Mouse (Mus musculus): ENCODE measurements around the gene Pbp2. TPM values are rescaled to one million over a fixed set of nuclear protein-coding genes. Genes with fewer than 3 reads are reported as not detected.

Gene Pbp2
- polyA plus RNA-seq, 1 experiment from 2014 or later, result not detected

- ATAC-seq (replicated peaks; ENCODE audit: low FRiP score), result peak; percentile 74
- no peaks in the 10 kb centered on the region for H3K9me3 ChIP-seq (ENCODE audit: control insufficient read depth, low read length)
- H3K4me2 ChIP-seq (ENCODE audit: low read depth, low read length, severe bottlenecking), result peak overlapping the region; percentile 18; the same call in 1 of the 2 replicates
- no peaks in the 10 kb centered on the region for H3K36me3 ChIP-seq (ENCODE audit: control insufficient read depth, insufficient read depth, low read length)
- no peaks in the 10 kb centered on the region for H3K27me3 ChIP-seq (ENCODE audit: control insufficient read depth, insufficient read depth, low read length)
- 24% methylated on average over 10 of the region's 10 CpGs for WGBS
- peak; percentile 72 for DNase-seq (ENCODE audit: low spot score)
- H3K9ac ChIP-seq (ENCODE audit: low read length), result no peak overlapping the region
- no peaks in the 10 kb centered on the region; the same call in 1 of the 2 replicates for H3K4me1 ChIP-seq (replicated peaks; ENCODE audit: control insufficient read depth, insufficient read depth, low read length)
- H3K4me3 ChIP-seq (ENCODE audit: low read depth, low read length), result no peak overlapping the region
- H3K27ac ChIP-seq (ENCODE audit: low read depth, low read length), result no peak overlapping the region
Observed at GRCm38 (mm10) chr6:135332737-135333281, 22.6 kb upstream of the Pbp2 start.

- Histone ChIP-seq H3K4me3 (ENCODE audit: low read depth, low read length) (no peak overlapping the region), H3K36me3 (ENCODE audit: control insufficient read depth, insufficient read depth, low read length) (no peaks in the 10 kb centered on the region), H3K9me3 (ENCODE audit: control insufficient read depth, low read length) (no peaks in the 10 kb centered on the region), H3K27me3 (ENCODE audit: control insufficient read depth, insufficient read depth, low read length) (no peaks in the 10 kb centered on the region), H3K9ac (ENCODE audit: low read length) (no peak overlapping the region), H3K4me2 (ENCODE audit: low read depth, low read length, severe bottlenecking) (no peak overlapping the region), H3K27ac (ENCODE audit: low read depth, low read length) (no peak overlapping the region), H3K4me1 (replicated peaks; ENCODE audit: control insufficient read depth, insufficient read depth, low read length) (no peaks in the 10 kb centered on the region; the same call in 1 of the 2 replicates)
- ATAC-seq (replicated peaks; ENCODE audit: low FRiP score), result no peak; the same call in 1 of the 2 replicates
- no peak for DNase-seq (ENCODE audit: low spot score)
- WGBS, result 89% methylated on average over 4 of the region's 4 CpGs
Observed at GRCm38 (mm10) chr6:135331916-135332315, 21.7 kb upstream of the Pbp2 start.

DNA sequence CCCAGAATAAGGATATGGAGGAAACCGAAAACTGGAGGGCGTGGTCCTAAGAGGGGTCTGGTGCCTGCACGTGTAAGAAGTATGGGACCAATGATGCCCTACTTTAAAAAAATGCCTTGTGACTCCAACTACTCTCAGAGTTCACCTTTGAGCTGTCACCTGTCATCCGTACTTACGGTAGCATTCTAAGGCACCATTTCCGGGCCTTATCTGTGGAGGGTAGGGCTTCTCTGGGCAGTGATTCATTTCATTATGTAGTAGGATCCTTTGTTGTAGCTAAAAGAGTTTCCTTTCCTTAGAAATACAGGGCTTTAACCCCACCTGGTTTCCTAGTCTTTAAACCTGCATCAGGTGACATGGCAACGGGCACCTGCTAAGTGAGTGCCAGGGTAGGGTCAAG, 16.6 kb upstream of the Pbp2 start:
- Histone ChIP-seq H3K27me3 (ENCODE audit: control insufficient read depth, insufficient read depth, low read length) (no peaks in the 10 kb centered on the region), H3K27ac (ENCODE audit: low read depth, low read length) (no peak overlapping the region), H3K4me2 (ENCODE audit: low read depth, low read length, severe bottlenecking) (no peak overlapping the region), H3K9me3 (ENCODE audit: control insufficient read depth, low read length) (no peaks in the 10 kb centered on the region), H3K4me1 (replicated peaks; ENCODE audit: control insufficient read depth, insufficient read depth, low read length) (no peaks in the 10 kb centered on the region), H3K36me3 (ENCODE audit: control insufficient read depth, insufficient read depth, low read length) (no peaks in the 10 kb centered on the region), H3K9ac (ENCODE audit: low read length) (no peak overlapping the region), H3K4me3 (ENCODE audit: low read depth, low read length) (no peak overlapping the region)
- no peak for DNase-seq (ENCODE audit: low spot score)
- ATAC-seq (replicated peaks; ENCODE audit: low FRiP score), result no peak
- 90% methylated on average over 7 of the region's 7 CpGs for WGBS

DNA sequence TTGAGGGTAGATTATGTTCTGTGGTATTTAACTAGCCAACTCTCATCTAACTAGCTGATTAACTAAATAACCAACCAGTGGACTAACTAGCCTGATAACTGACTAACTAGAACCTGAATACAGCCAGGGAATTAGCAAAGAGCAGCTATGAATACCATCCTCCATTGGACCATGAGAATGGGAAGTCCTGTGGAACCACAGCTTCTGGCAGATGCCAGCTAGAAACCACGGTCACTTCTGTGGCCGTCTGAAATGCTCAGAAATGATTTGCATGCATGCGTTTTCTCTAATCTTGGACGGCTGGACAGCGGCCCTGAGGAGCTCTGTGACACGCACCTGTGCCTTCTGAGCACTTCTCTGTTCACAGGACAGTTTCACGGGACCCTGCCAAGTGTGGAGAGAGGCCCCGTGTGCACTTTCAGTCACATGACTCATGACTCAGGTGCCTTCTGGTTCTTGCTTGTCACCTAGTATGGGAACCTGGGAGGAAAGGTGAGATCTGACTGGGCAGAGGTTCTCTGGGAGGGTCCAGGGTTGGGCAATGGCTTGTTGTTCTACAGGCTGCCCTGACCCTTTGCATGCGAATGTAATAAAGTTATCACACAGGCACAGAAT, 14.6 kb upstream of the Pbp2 start:
- no peaks in the 10 kb centered on the region for H3K27me3 ChIP-seq (ENCODE audit: control insufficient read depth, insufficient read depth, low read length)
- ATAC-seq (replicated peaks; ENCODE audit: low FRiP score) (no peak), DNase-seq (ENCODE audit: low spot score) (no peak)
- 89% methylated on average over 9 of the region's 9 CpGs for WGBS
- H3K27ac ChIP-seq (ENCODE audit: low read depth, low read length), result no peak overlapping the region
- no peaks in the 10 kb centered on the region for H3K36me3 ChIP-seq (ENCODE audit: control insufficient read depth, insufficient read depth, low read length)
- H3K4me1 ChIP-seq (replicated peaks; ENCODE audit: control insufficient read depth, insufficient read depth, low read length), result no peaks in the 10 kb centered on the region
- H3K4me3 ChIP-seq (ENCODE audit: low read depth, low read length), result no peak overlapping the region
- H3K9ac ChIP-seq (ENCODE audit: low read length), result no peak overlapping the region
- H3K9me3 ChIP-seq (ENCODE audit: control insufficient read depth, low read length), result no peaks in the 10 kb centered on the region
- no peak overlapping the region for H3K4me2 ChIP-seq (ENCODE audit: low read depth, low read length, severe bottlenecking)

- no peak overlapping the region for H3K9ac ChIP-seq (ENCODE audit: low read length)
- H3K4me1 ChIP-seq (replicated peaks; ENCODE audit: control insufficient read depth, insufficient read depth, low read length), result no peaks in the 10 kb centered on the region
- H3K27me3 ChIP-seq (ENCODE audit: control insufficient read depth, insufficient read depth, low read length), result no peaks in the 10 kb centered on the region
- DNase-seq (ENCODE audit: low spot score) (no peak), ATAC-seq (replicated peaks; ENCODE audit: low FRiP score) (no peak)
- H3K36me3 ChIP-seq (ENCODE audit: control insufficient read depth, insufficient read depth, low read length), result no peaks in the 10 kb centered on the region
- no peak overlapping the region for H3K4me3 ChIP-seq (ENCODE audit: low read depth, low read length)
- H3K9me3 ChIP-seq (ENCODE audit: control insufficient read depth, low read length), result no peaks in the 10 kb centered on the region
- H3K27ac ChIP-seq (ENCODE audit: low read depth, low read length), result no peak overlapping the region
- WGBS, result 76% methylated on average over 3 of the region's 3 CpGs
- no peak overlapping the region for H3K4me2 ChIP-seq (ENCODE audit: low read depth, low read length, severe bottlenecking)
Observed at GRCm38 (mm10) chr6:135324111-135324510, 13.9 kb upstream of the Pbp2 start.

DNA sequence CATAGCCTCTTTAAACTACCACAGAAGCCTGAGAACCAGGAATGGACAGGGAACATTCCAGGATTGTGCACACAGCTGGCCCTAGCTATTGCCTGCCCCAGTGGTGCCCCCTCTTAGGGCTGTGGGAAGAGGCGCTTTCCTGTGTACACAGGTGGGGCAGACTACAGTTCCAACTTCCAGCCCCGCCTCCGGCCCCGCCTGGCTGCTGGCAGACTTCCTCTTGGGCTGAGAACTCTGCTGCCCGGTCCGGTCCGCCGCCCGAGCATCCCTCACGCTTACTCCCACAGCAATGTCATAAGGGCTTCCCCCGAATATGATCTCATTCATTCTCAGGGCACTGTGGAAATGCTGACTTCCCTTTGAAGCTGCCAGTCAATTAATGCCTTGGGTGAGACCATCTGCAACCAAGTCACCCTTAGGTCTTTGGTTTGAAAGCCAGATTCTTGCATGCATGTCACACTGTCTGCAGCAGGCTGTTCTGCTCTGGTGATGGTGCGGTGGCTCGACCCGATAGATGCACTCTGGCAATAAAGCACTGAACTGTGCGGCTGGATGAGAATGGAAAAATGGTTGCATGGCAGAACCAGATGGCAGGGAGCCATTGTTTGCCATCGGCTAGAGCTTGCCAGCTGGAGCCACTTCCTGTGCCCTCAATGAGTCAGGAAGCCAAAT, 13.2 kb upstream of the Pbp2 start:
- H3K9ac ChIP-seq (ENCODE audit: low read length), result no peak overlapping the region
- H3K4me2 ChIP-seq (ENCODE audit: low read depth, low read length, severe bottlenecking), result no peak overlapping the region
- H3K27me3 ChIP-seq (ENCODE audit: control insufficient read depth, insufficient read depth, low read length), result no peaks in the 10 kb centered on the region
- ATAC-seq (replicated peaks; ENCODE audit: low FRiP score) (no peak), DNase-seq (ENCODE audit: low spot score) (no peak)
- H3K4me3 ChIP-seq (ENCODE audit: low read depth, low read length), result no peak overlapping the region
- H3K4me1 ChIP-seq (replicated peaks; ENCODE audit: control insufficient read depth, insufficient read depth, low read length), result no peaks in the 10 kb centered on the region
- 60% methylated on average over 16 of the region's 16 CpGs for WGBS
- no peaks in the 10 kb centered on the region for H3K36me3 ChIP-seq (ENCODE audit: control insufficient read depth, insufficient read depth, low read length)
- H3K27ac ChIP-seq (ENCODE audit: low read depth, low read length), result no peak overlapping the region
- H3K9me3 ChIP-seq (ENCODE audit: control insufficient read depth, low read length), result no peaks in the 10 kb centered on the region

- no peak for ATAC-seq (replicated peaks; ENCODE audit: low FRiP score)
- Histone ChIP-seq H3K4me1 (replicated peaks; ENCODE audit: control insufficient read depth, insufficient read depth, low read length) (no peaks in the 10 kb centered on the region), H3K9ac (ENCODE audit: low read length) (no peak overlapping the region), H3K4me3 (ENCODE audit: low read depth, low read length) (no peak overlapping the region), H3K4me2 (ENCODE audit: low read depth, low read length, severe bottlenecking) (no peak overlapping the region), H3K36me3 (ENCODE audit: control insufficient read depth, insufficient read depth, low read length) (no peaks in the 10 kb centered on the region), H3K27ac (ENCODE audit: low read depth, low read length) (no peak overlapping the region), H3K27me3 (ENCODE audit: control insufficient read depth, insufficient read depth, low read length) (no peaks in the 10 kb centered on the region), H3K9me3 (ENCODE audit: control insufficient read depth, low read length) (no peaks in the 10 kb centered on the region)
- no peak for DNase-seq (ENCODE audit: low spot score)
- WGBS, result 74% methylated on average over 7 of the region's 7 CpGs
Observed at GRCm38 (mm10) chr6:135322749-135323148, 12.5 kb upstream of the Pbp2 start.

GRCm38 (mm10) chr6:135319431-135319933, 9.3 kb upstream of the Pbp2 start:
- Histone ChIP-seq H3K27me3 (ENCODE audit: control insufficient read depth, insufficient read depth, low read length) (no peaks in the 10 kb centered on the region), H3K4me3 (ENCODE audit: low read depth, low read length) (no peak overlapping the region), H3K27ac (ENCODE audit: low read depth, low read length) (no peak overlapping the region), H3K4me1 (replicated peaks; ENCODE audit: control insufficient read depth, insufficient read depth, low read length) (no peaks in the 10 kb centered on the region), H3K4me2 (ENCODE audit: low read depth, low read length, severe bottlenecking) (no peak overlapping the region), H3K36me3 (ENCODE audit: control insufficient read depth, insufficient read depth, low read length) (no peaks in the 10 kb centered on the region), H3K9ac (ENCODE audit: low read length) (no peak overlapping the region), H3K9me3 (ENCODE audit: control insufficient read depth, low read length) (no peaks in the 10 kb centered on the region)
- 90% methylated on average over 5 of the region's 5 CpGs for WGBS
- DNase-seq (ENCODE audit: low spot score), result no peak
- no peak for ATAC-seq (replicated peaks; ENCODE audit: low FRiP score)

Measured in forebrain, embryonic 11.5 days (tissue).